Mouse (Mus musculus): ENCODE data around the gene Tceal3. TPM values are rescaled to one million over a fixed set of nuclear protein-coding genes. Genes with fewer than 3 reads are reported as not detected.
"Not testable (repeated sequence)": the region's sequence is repeated elsewhere in the genome, so short reads cannot be mapped to it uniquely, and the experiment has no call there.

Tceal3 gene
- polyA plus RNA-seq, 2 experiments, result 27.3 to 70.1 TPM

DNA sequence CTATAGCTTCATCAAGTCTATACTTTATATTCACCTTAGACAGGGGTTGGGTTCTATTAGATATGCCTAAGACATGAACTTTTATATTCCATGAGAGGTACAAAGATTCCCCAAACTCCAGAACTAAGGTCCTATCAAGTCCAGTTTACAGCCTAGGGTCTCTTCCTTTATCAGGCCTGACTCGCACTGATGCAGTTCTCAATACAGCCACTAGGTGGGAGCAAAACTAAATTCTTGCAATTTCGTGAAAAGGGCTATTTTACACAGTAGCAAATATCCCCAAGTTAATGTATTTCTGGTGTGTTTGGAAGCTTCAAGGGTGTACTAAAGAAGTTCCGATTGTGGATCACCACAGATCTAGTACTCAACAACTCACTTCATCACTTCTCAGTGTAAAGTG, 8.8 kb downstream of the Tceal3 start:
- H3K4me1 ChIP-seq (ENCODE audit: control insufficient read depth, insufficient read depth, low read length), result no peaks in the 10 kb centered on the region
- H3K36me3 ChIP-seq (ENCODE audit: control insufficient read depth, insufficient read depth, low read length), result no peaks in the 10 kb centered on the region
- no peak overlapping the region for H3K9ac ChIP-seq (ENCODE audit: low read depth, low read length, severe bottlenecking)
- no peak overlapping the region for H3K4me2 ChIP-seq (replicated peaks; ENCODE audit: low read depth, low read length, severe bottlenecking)
- TF ChIP-seq POLR2A (IDR thresholded peaks at IDR 0.05; ENCODE audit: borderline replicate concordance, extremely low read depth, insufficient read depth, insufficient read length), result no peak
- H3K9me3 ChIP-seq (ENCODE audit: control insufficient read depth, low read length), result no peaks in the 10 kb centered on the region
- no peak for ATAC-seq (ENCODE audit: low FRiP score, low read depth)
- WGBS, result 19% methylated on average over 3 of the region's 3 CpGs
- no peak overlapping the region for H3K4me3 ChIP-seq (replicated peaks; ENCODE audit: low read length)
- DNase-seq (ENCODE audit: low spot score), result peak; percentile 33
- H3K27me3 ChIP-seq (ENCODE audit: control insufficient read depth, insufficient read depth, low read length), result no peaks in the 10 kb centered on the region
- no peak overlapping the region for H3K27ac ChIP-seq (replicated peaks; ENCODE audit: low read depth, low read length)

DNA sequence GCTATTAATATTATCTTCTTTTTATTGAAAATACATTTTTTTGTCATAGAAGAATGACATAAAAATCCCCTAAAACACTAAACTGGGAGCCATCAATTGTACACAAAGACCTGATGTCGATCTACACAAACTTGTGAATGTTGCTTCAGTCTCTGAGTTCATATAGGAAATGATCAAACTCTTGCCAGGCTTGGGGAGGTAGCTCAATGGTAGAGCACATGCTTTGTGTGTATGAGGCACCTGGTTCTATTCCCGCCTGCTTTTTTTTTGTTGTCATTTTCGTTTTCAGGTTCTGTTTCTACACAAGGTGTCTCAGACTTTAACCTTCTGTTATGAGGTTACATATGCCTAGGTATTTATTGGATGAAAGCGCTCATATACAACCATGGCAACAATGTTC, 16.3 kb downstream of the Tceal3 start:
- Histone ChIP-seq H3K4me3 (replicated peaks; ENCODE audit: low read length) (no peak overlapping the region), H3K4me1 (ENCODE audit: control insufficient read depth, insufficient read depth, low read length) (no peaks in the 10 kb centered on the region), H3K9ac (ENCODE audit: low read depth, low read length, severe bottlenecking) (no peak overlapping the region), H3K9me3 (ENCODE audit: control insufficient read depth, low read length) (no peaks in the 10 kb centered on the region), H3K27me3 (ENCODE audit: control insufficient read depth, insufficient read depth, low read length) (no peaks in the 10 kb centered on the region), H3K27ac (replicated peaks; ENCODE audit: low read depth, low read length) (no peak overlapping the region), H3K36me3 (ENCODE audit: control insufficient read depth, insufficient read depth, low read length) (no peaks in the 10 kb centered on the region), H3K4me2 (replicated peaks; ENCODE audit: low read depth, low read length, severe bottlenecking) (no peak overlapping the region)
- no peak for TF ChIP-seq POLR2A (IDR thresholded peaks at IDR 0.05; ENCODE audit: borderline replicate concordance, extremely low read depth, insufficient read depth, insufficient read length)
- 80% methylated on average over 4 of the region's 4 CpGs for WGBS
- no peak for ATAC-seq (ENCODE audit: low FRiP score, low read depth)
- DNase-seq (ENCODE audit: low spot score), result no peak

DNA sequence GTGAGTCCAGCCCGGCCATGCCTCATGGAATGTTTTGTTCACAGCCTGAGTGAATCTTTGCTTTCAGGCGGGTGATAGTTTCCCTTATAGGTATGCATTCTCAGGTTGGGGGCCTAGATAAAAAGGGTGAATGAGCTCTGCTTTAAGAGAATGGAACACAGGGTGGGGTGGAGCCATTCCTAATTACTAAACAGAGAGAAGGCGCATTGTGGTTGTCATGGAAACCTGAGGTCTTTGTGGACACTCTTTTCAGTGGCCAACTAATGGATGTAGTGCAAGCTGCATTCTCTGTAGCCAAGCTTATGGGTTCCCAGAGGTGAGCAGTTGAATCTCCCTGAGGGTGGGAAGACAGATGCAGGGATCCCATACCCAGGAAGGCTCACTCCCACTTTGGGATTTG, 16.8 kb downstream of the Tceal3 start:
- no peaks in the 10 kb centered on the region for H3K4me1 ChIP-seq (ENCODE audit: control insufficient read depth, insufficient read depth, low read length)
- ATAC-seq (ENCODE audit: low FRiP score, low read depth) (no peak), DNase-seq (ENCODE audit: low spot score) (no peak)
- no peaks in the 10 kb centered on the region for H3K27me3 ChIP-seq (ENCODE audit: control insufficient read depth, insufficient read depth, low read length)
- H3K4me3 ChIP-seq (replicated peaks; ENCODE audit: low read length), result no peak overlapping the region
- no peak overlapping the region for H3K4me2 ChIP-seq (replicated peaks; ENCODE audit: low read depth, low read length, severe bottlenecking)
- no peak for TF ChIP-seq POLR2A (IDR thresholded peaks at IDR 0.05; ENCODE audit: borderline replicate concordance, extremely low read depth, insufficient read depth, insufficient read length)
- no peaks in the 10 kb centered on the region for H3K9me3 ChIP-seq (ENCODE audit: control insufficient read depth, low read length)
- H3K27ac ChIP-seq (replicated peaks; ENCODE audit: low read depth, low read length), result no peak overlapping the region
- H3K9ac ChIP-seq (ENCODE audit: low read depth, low read length, severe bottlenecking), result no peak overlapping the region
- H3K36me3 ChIP-seq (ENCODE audit: control insufficient read depth, insufficient read depth, low read length), result no peaks in the 10 kb centered on the region
- WGBS, result 74% methylated on average over 3 of the region's 3 CpGs

DNA sequence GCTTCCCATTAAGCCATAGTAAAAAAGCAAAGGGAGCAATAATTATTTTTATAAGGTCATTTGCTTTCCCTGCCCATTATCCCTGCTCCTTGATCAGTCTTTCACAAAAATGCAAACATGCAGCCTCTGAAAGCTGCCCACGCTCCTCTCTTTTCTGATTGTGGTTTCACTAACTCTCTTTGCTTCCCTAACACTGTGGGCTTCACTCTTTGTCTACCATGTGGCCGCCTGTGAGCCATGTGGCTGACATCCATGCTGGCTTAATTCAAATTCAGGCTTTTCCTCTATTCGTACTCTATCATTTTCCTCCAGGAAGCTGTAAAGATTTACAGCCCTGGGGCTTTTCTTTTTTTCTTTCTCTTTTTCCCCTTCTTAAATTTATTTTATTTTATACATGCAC, 20.7 kb downstream of the Tceal3 start:
- Histone ChIP-seq H3K4me3 (replicated peaks; ENCODE audit: low read length) (no peak overlapping the region), H3K4me1 (ENCODE audit: control insufficient read depth, insufficient read depth, low read length) (no peaks in the 10 kb centered on the region), H3K27ac (replicated peaks; ENCODE audit: low read depth, low read length) (no peak overlapping the region), H3K4me2 (replicated peaks; ENCODE audit: low read depth, low read length, severe bottlenecking) (no peak overlapping the region), H3K9me3 (ENCODE audit: control insufficient read depth, low read length) (no peaks in the 10 kb centered on the region), H3K9ac (ENCODE audit: low read depth, low read length, severe bottlenecking) (no peak overlapping the region), H3K27me3 (ENCODE audit: control insufficient read depth, insufficient read depth, low read length) (no peaks in the 10 kb centered on the region), H3K36me3 (ENCODE audit: control insufficient read depth, insufficient read depth, low read length) (no peaks in the 10 kb centered on the region)
- WGBS, result 55% methylated on average over 3 of the region's 3 CpGs
- no peak for TF ChIP-seq POLR2A (IDR thresholded peaks at IDR 0.05; ENCODE audit: borderline replicate concordance, extremely low read depth, insufficient read depth, insufficient read length)
- ATAC-seq (ENCODE audit: low FRiP score, low read depth), result no peak
- no peak for DNase-seq (ENCODE audit: low spot score)

DNA sequence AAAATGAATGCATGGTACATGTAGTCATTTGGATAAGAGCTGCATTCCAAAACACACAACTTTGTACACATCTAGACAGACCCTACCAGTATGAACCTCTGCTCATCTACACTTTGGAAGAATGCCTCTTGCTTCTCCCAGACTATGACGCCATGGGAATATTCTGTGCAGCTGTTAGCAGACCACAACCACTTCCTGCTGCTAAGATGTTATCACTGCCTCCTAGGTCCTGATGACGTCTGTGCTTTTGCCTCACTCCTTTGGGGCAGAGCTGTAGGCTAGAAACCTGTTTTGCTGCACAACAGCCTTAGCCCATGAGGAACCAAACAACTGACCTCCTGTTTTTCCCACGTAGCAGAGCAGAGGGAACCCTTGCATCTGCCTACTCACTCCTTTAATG, 25.2 kb downstream of the Tceal3 start:
- not testable (repeated sequence) for H3K4me3 ChIP-seq (replicated peaks; ENCODE audit: low read length); H3K4me1 ChIP-seq (ENCODE audit: control insufficient read depth, insufficient read depth, low read length); H3K9me3 ChIP-seq (ENCODE audit: control insufficient read depth, low read length); H3K36me3 ChIP-seq (ENCODE audit: control insufficient read depth, insufficient read depth, low read length); H3K27me3 ChIP-seq (ENCODE audit: control insufficient read depth, insufficient read depth, low read length); H3K9ac ChIP-seq (ENCODE audit: low read depth, low read length, severe bottlenecking); H3K4me2 ChIP-seq (replicated peaks; ENCODE audit: low read depth, low read length, severe bottlenecking); ATAC-seq (ENCODE audit: low FRiP score, low read depth); H3K27ac ChIP-seq (replicated peaks; ENCODE audit: low read depth, low read length); DNase-seq (ENCODE audit: low spot score)
- 61% methylated on average over 3 of the region's 3 CpGs for WGBS

DNA sequence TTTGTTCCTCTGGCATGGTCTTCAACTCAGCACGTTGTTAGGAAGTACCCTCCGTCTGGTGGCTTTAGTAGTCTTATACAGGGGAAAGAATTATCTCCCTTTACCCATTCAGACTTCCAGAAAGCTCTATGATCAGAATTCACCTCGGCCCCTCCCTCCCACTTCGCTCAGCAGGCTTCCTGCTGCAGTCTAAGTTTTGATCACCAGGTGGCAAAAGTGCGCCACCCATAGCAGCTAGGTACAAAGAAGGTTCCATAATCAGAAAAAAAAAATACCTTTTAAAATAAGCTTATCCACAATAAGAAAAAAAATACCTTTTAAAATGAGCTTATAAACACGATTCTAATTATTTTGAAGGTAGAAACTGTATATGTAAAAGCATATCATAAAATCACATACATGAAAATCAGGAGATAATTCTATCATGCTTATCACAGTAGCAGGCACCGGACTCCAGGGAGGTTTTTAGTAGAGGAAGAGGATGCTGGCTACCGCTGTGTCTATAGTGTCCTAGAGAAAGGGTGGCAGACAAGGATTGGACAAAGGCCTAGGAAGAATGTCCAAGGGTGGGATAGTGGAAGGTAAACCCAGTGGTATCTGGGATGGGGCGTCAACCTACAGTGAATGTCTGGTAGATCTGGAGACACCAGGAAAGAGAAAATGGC, 34.4 kb downstream of the Tceal3 start:
- H3K4me3 ChIP-seq (replicated peaks; ENCODE audit: low read length), result no peak overlapping the region
- no peak overlapping the region for H3K4me2 ChIP-seq (replicated peaks; ENCODE audit: low read depth, low read length, severe bottlenecking)
- no peak overlapping the region for H3K9ac ChIP-seq (ENCODE audit: low read depth, low read length, severe bottlenecking)
- no peaks in the 10 kb centered on the region for H3K4me1 ChIP-seq (ENCODE audit: control insufficient read depth, insufficient read depth, low read length)
- DNase-seq (ENCODE audit: low spot score), result peak; percentile 7
- H3K9me3 ChIP-seq (ENCODE audit: control insufficient read depth, low read length), result no peaks in the 10 kb centered on the region
- no peaks in the 10 kb centered on the region for H3K27me3 ChIP-seq (ENCODE audit: control insufficient read depth, insufficient read depth, low read length)
- no peak for TF ChIP-seq POLR2A (IDR thresholded peaks at IDR 0.05; ENCODE audit: borderline replicate concordance, extremely low read depth, insufficient read depth, insufficient read length)
- ATAC-seq (ENCODE audit: low FRiP score, low read depth), result no peak
- H3K36me3 ChIP-seq (ENCODE audit: control insufficient read depth, insufficient read depth, low read length), result no peaks in the 10 kb centered on the region
- no peak overlapping the region for H3K27ac ChIP-seq (replicated peaks; ENCODE audit: low read depth, low read length)
- 45% methylated on average over 9 of the region's 9 CpGs for WGBS
